Mouse (Mus musculus): ENCODE measurements around the gene Aplnr. TPM values are rescaled to one million over a fixed set of nuclear protein-coding genes. Genes with fewer than 3 reads are reported as not detected.

Aplnr gene
- total RNA-seq, 2 experiments from 2014 or later, result 67.2 to 88.4 TPM

- DNase-seq, result no peak
Measured at GRCm38 (mm10) chr2:85178139-85178800, 42.2 kb downstream of the Aplnr start.

DNA sequence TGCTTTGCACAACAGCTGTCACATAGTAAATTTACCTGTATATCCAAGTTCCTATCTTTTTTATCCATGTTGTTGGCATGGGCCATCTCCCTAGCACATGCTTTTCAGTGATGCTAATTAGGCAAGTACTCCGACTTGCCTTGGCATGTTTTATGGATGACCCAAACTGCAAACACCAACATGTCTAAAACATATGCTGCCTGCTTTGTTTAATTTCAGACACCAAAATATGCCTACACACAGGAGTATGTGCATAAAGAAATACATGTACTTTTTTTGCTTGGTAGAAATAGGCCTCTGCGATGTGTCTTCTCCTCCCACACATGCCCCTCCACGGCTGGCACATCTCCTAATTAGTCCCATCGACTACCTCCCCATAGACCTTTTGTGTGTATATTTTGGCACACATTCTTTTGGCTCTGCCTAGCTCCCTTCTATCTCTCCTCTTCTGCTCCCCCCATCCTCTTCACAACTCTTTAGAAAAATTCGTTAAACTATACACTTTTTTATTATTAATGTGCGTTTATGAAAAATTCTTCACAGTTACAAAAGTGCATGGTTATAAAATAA, 51.6 kb downstream of the Aplnr start:
- DNase-seq, result no peak

Other genes starting within 250 kb of the Aplnr start
- gene Rtn4rl2, start 249.5 kb upstream of the Aplnr start, total RNA-seq (2021), result 1 to 10 TPM; 1.0 TPM
- gene Slc43a3, start 199.6 kb upstream of the Aplnr start, total RNA-seq (2021), result 10 to 100 TPM; 18.9 to 20.0 TPM
- gene Prg2, start 155.8 kb upstream of the Aplnr start, total RNA-seq (2021), result 1 to 10 TPM in 1 of 2 experiments, not detected in 1; 4.8 TPM
- not detected for gene Prg3, start 148.0 kb upstream of the Aplnr start, total RNA-seq (2021)
- gene Ssrp1, start 99.0 kb upstream of the Aplnr start, total RNA-seq (2021), result 10 to 100 TPM; 50.9 to 66.6 TPM
- gene P2rx3, start 98.8 kb upstream of the Aplnr start, total RNA-seq (2021), result under 1 TPM; 0.88 to 0.92 TPM
- 10 to 100 TPM; 52.1 to 69.1 TPM for gene Tnks1bp1, start 88.2 kb upstream of the Aplnr start, total RNA-seq (2021)
- gene Lrrc55, start 61.0 kb downstream of the Aplnr start, total RNA-seq (2021), result 1 to 10 TPM; 5.9 to 6.8 TPM
- gene Olfr987, start 203.1 kb downstream of the Aplnr start, total RNA-seq (2021), result not detected
- gene Olfr988, start 227.0 kb downstream of the Aplnr start, total RNA-seq (2021), result not detected